Mouse (Mus musculus) stomach, embryonic 14.5 days (tissue): ENCODE data around the gene Hormad1. TPM values are rescaled to one million over a fixed set of nuclear protein-coding genes. Genes with fewer than 3 reads are reported as not detected.
A peak's percentile ranks its signal among the peaks of the same experiment; 100 is the strongest.

Source experiments
- ATAC-seq: fragments of 200-750 bp; cut with Nextera tagmentation; 2 replicates; pipeline ENCODE4 v1.8.0; 2017; ENCODE audit warnings: low read depth, moderate TSS enrichment; ENCODE audit not compliant: insufficient number of reproducible peaks, insufficient read depth, low FRiP score
- H3K27ac ChIP-seq: fragments of 300-500 bp; sonication (generic); 2 replicates; pipeline ENCODE4 v1.5.1; 2014; ENCODE audit warnings: mild to moderate bottlenecking, low read length, moderate library complexity, mixed read lengths
- H3K27me3 ChIP-seq: fragments of 300-500 bp; sonication (generic); 2 replicates; pipeline ENCODE4 v1.6.1; 2014; ENCODE audit warnings: low read length, control low read depth, mixed read lengths; ENCODE audit not compliant: control insufficient read depth, insufficient read depth
- H3K36me3 ChIP-seq: fragments of 300-500 bp; sonication (generic); 2 replicates; pipeline ENCODE4 v1.6.1; 2014; ENCODE audit warnings: mild to moderate bottlenecking, control low read depth, low read length, moderate library complexity, mixed read lengths; ENCODE audit not compliant: control insufficient read depth, insufficient read depth
- H3K4me1 ChIP-seq: fragments of 300-500 bp; sonication (generic); 2 replicates; pipeline ENCODE4 v1.6.1; 2014; ENCODE audit warnings: low read length, control low read depth, mixed read lengths; ENCODE audit not compliant: control insufficient read depth, insufficient read depth
- H3K4me2 ChIP-seq: fragments of 300-500 bp; sonication (generic); replicated peaks from 2 replicates; pipeline ENCODE4 v1.6.1; 2014; ENCODE audit warnings: low read depth, low read length, control low read depth
- H3K4me3 ChIP-seq: fragments of 300-500 bp; sonication (generic); 2 replicates; pipeline ENCODE4 v1.5.1; 2014; ENCODE audit warnings: low read depth, low read length, control low read depth
- H3K9ac ChIP-seq: fragments of 300-500 bp; sonication (generic); replicated peaks from 2 replicates; pipeline ENCODE4 v1.6.1; 2014; ENCODE audit warnings: low read depth, mild to moderate bottlenecking, control low read depth, low read length, moderate library complexity, mixed read lengths
- H3K9me3 ChIP-seq: fragments of 300-500 bp; sonication (generic); 2 replicates; pipeline ENCODE4 v1.6.1; 2016; ENCODE audit warnings: low read depth, low read length, control low read depth; ENCODE audit not compliant: control insufficient read depth
- WGBS: fragments of 180-500 bp; shearing (Covaris S2); extraction: QIAGEN DNeasy Blood & Tissue Kit; methylation state at CpG from one replicate; pipeline ENCODE4 v1.1.7; 2014; 5-methylcytosine and 5-hydroxymethylcytosine counted together
- polyA plus RNA-seq: library from polyadenylated mRNA; unstranded; fragments of >200 nt; fragmentation: Nextera tagmentation; extraction: Ambion mirVana; gene quantifications from 2 replicates; pipeline ENCODE4 v1.2.1, GENCODE M21; 2014

Gene Hormad1
- polyA plus RNA-seq = not detected in 2 replicates

- Histone ChIP-seq H3K4me1 (no peaks in the 10 kb centered on the region), H3K4me2 (no peak within 1 kb of the TSS), H3K27me3 (no peaks in the 10 kb centered on the region), H3K4me3 (no peak within 1 kb of the TSS), H3K9me3 (no peaks in the 10 kb centered on the region), H3K27ac (no peak within 1 kb of the TSS), H3K36me3 (no peaks in the 10 kb centered on the region), H3K9ac (no peak within 1 kb of the TSS)
- ATAC-seq = no peak
- 85% methylated on average over 27 of the region's 27 CpGs for WGBS
Measured at GRCm38 (mm10) chr3:95559437-95559836, at the start of gene Hormad1. Gene Hormad1 (plus strand): TSS chr3:95559677.

GRCm38 (mm10) chr3:95511611-95512180 is 47.8 kb upstream of the Hormad1 start:
- H3K36me3 ChIP-seq = no peaks in the 10 kb centered on the region
- no peak overlapping the region for H3K4me3 ChIP-seq
- no peak overlapping the region for H3K9ac ChIP-seq
- H3K27me3 ChIP-seq = no peaks in the 10 kb centered on the region
- no peaks in the 10 kb centered on the region for H3K9me3 ChIP-seq
- no peak overlapping the region for H3K4me2 ChIP-seq
- H3K27ac ChIP-seq = no peak overlapping the region
- no peak for ATAC-seq
- WGBS = 71% methylated on average over 9 of the region's 9 CpGs
- H3K4me1 ChIP-seq = no peaks in the 10 kb centered on the region

GRCm38 (mm10) chr3:95516614-95517041 is 42.8 kb upstream of the Hormad1 start:
- peak; percentile 77 for ATAC-seq
- no peak overlapping the region for H3K4me2 ChIP-seq
- H3K9me3 ChIP-seq = no peaks in the 10 kb centered on the region
- H3K9ac ChIP-seq = no peak overlapping the region
- no peak overlapping the region for H3K27ac ChIP-seq
- H3K36me3 ChIP-seq = no peaks in the 10 kb centered on the region
- 79% methylated on average over 3 of the region's 3 CpGs for WGBS
- no peaks in the 10 kb centered on the region for H3K4me1 ChIP-seq
- no peaks in the 10 kb centered on the region for H3K27me3 ChIP-seq
- no peak overlapping the region for H3K4me3 ChIP-seq

- H3K27ac ChIP-seq = no peak overlapping the region
- ATAC-seq = peak; percentile 26; the same call in 1 of the 2 replicates
- H3K4me3 ChIP-seq = no peak overlapping the region
- no peaks in the 10 kb centered on the region for H3K36me3 ChIP-seq
- no peaks in the 10 kb centered on the region for H3K4me1 ChIP-seq
- 17% methylated on average over 10 of the region's 10 CpGs for WGBS
- no peak overlapping the region for H3K9ac ChIP-seq
- H3K9me3 ChIP-seq = no peaks in the 10 kb centered on the region
- H3K4me2 ChIP-seq = no peak overlapping the region
- no peaks in the 10 kb centered on the region for H3K27me3 ChIP-seq
Measured at GRCm38 (mm10) chr3:95517493-95517898, 42.0 kb upstream of the Hormad1 start.

GRCm38 (mm10) chr3:95518891-95519290 is 40.6 kb upstream of the Hormad1 start:
- H3K4me1 ChIP-seq = no peaks in the 10 kb centered on the region
- H3K4me3 ChIP-seq = no peak overlapping the region
- H3K9me3 ChIP-seq = no peaks in the 10 kb centered on the region
- H3K4me2 ChIP-seq = no peak overlapping the region
- no peaks in the 10 kb centered on the region for H3K27me3 ChIP-seq
- ATAC-seq = no peak
- no peaks in the 10 kb centered on the region for H3K36me3 ChIP-seq
- no peak overlapping the region for H3K9ac ChIP-seq
- no peak overlapping the region for H3K27ac ChIP-seq
- WGBS = 76% methylated on average over 7 of the region's 7 CpGs

GRCm38 (mm10) chr3:95519315-95519714 is 40.2 kb upstream of the Hormad1 start:
- Histone ChIP-seq H3K9ac (no peak overlapping the region), H3K4me1 (no peaks in the 10 kb centered on the region), H3K27ac (no peak overlapping the region), H3K9me3 (no peaks in the 10 kb centered on the region), H3K36me3 (no peaks in the 10 kb centered on the region), H3K4me3 (no peak overlapping the region), H3K4me2 (no peak overlapping the region), H3K27me3 (no peaks in the 10 kb centered on the region)
- WGBS = 73% methylated on average over 2 of the region's 2 CpGs
- peak; percentile 55; the same call in 1 of the 2 replicates for ATAC-seq

GRCm38 (mm10) chr3:95520100-95520499 is 39.4 kb upstream of the Hormad1 start:
- Histone ChIP-seq H3K4me3 (no peak overlapping the region), H3K36me3 (no peaks in the 10 kb centered on the region), H3K27me3 (no peaks in the 10 kb centered on the region), H3K4me2 (no peak overlapping the region), H3K9me3 (no peaks in the 10 kb centered on the region), H3K9ac (no peak overlapping the region), H3K27ac (no peak overlapping the region), H3K4me1 (no peaks in the 10 kb centered on the region)
- 79% methylated on average over 3 of the region's 3 CpGs for WGBS
- ATAC-seq = no peak

GRCm38 (mm10) chr3:95521168-95521567 is 38.3 kb upstream of the Hormad1 start:
- no peaks in the 10 kb centered on the region for H3K36me3 ChIP-seq
- no peaks in the 10 kb centered on the region for H3K9me3 ChIP-seq
- no peak overlapping the region for H3K4me2 ChIP-seq
- no peak overlapping the region for H3K4me3 ChIP-seq
- WGBS = 90% methylated on average over 10 of the region's 10 CpGs
- no peak for ATAC-seq
- no peak overlapping the region for H3K27ac ChIP-seq
- no peaks in the 10 kb centered on the region for H3K4me1 ChIP-seq
- no peaks in the 10 kb centered on the region for H3K27me3 ChIP-seq
- H3K9ac ChIP-seq = no peak overlapping the region

GRCm38 (mm10) chr3:95523662-95524061 is 35.8 kb upstream of the Hormad1 start:
- no peak overlapping the region for H3K4me3 ChIP-seq
- WGBS = 54% methylated on average over 3 of the region's 3 CpGs
- ATAC-seq = 0 out of 2 replicates have a peak, but pooled peaks have one; percentile 37
- peak overlapping the region; percentile 2; the same call in 1 of the 2 replicates for H3K27ac ChIP-seq
- H3K4me1 ChIP-seq = no peaks in the 10 kb centered on the region
- H3K9me3 ChIP-seq = no peaks in the 10 kb centered on the region
- H3K27me3 ChIP-seq = no peaks in the 10 kb centered on the region
- H3K9ac ChIP-seq = no peak overlapping the region
- H3K36me3 ChIP-seq = no peaks in the 10 kb centered on the region
- H3K4me2 ChIP-seq = no peak overlapping the region
